Mouse (Mus musculus): ENCODE results near the gene Glrp1. TPM values are rescaled to one million over a fixed set of nuclear protein-coding genes. Genes with fewer than 3 reads are reported as not detected.

Glrp1 gene
- polyA plus RNA-seq, 1 experiment from 2014 or later: not detected

- no peak overlapping the region for H3K4me3 ChIP-seq
- 0 out of 2 replicates have a peak, but pooled peaks cover 4% of the 10 kb centered on the region for H3K4me1 ChIP-seq
- 58% methylated on average over 3 of the region's 3 CpGs for WGBS
- no peaks in the 10 kb centered on the region; the same call in 1 of the 2 replicates for H3K27me3 ChIP-seq (ENCODE audit: insufficient read depth, poor library complexity, severe bottlenecking)
- H3K27ac ChIP-seq: no peak overlapping the region
- no peaks in the 10 kb centered on the region for H3K9me3 ChIP-seq
- no peak for DNase-seq (ENCODE audit: low spot score)
- H3K36me3 ChIP-seq: no peaks in the 10 kb centered on the region
These were observed 15.8 kb upstream of the Glrp1 start for GRCm38 (mm10) chr1:88525622-88526021.

- WGBS: 69% methylated on average over 11 of the region's 11 CpGs
- no peaks in the 10 kb centered on the region for H3K9me3 ChIP-seq
These were observed 11.4 kb upstream of the Glrp1 start for GRCm38 (mm10) chr1:88521170-88521747.

GRCm38 (mm10) chr1:88513613-88514012 lies 3.7 kb upstream of the Glrp1 start:
- 73% methylated on average over 5 of the region's 5 CpGs for WGBS
- no peaks in the 10 kb centered on the region for H3K36me3 ChIP-seq
- H3K4me3 ChIP-seq: no peak overlapping the region
- no peak overlapping the region for H3K27ac ChIP-seq
- DNase-seq (ENCODE audit: low spot score): no peak
- H3K9me3 ChIP-seq: no peaks in the 10 kb centered on the region
- H3K4me1 ChIP-seq: peaks cover 17% of the 10 kb centered on the region; the same call in 1 of the 2 replicates
- no peaks in the 10 kb centered on the region for H3K27me3 ChIP-seq (ENCODE audit: insufficient read depth, poor library complexity, severe bottlenecking)

More at GRCm38 (mm10) chr1:88521170-88521747, 11.4 kb upstream of the Glrp1 start:
- H3K27me3 ChIP-seq (ENCODE audit: insufficient read depth, poor library complexity, severe bottlenecking): no peaks in the 10 kb centered on the region; the same call in 1 of the 2 replicates
- H3K4me3 ChIP-seq: no peak overlapping the region
- H3K27ac ChIP-seq: no peak overlapping the region
- H3K36me3 ChIP-seq: no peaks in the 10 kb centered on the region
- H3K4me1 ChIP-seq: peaks cover 13% of the 10 kb centered on the region; the same call in 1 of the 2 replicates
- DNase-seq (ENCODE audit: low spot score): no peak

GRCm38 (mm10) chr1:88507886-88508285 lies 2.0 kb downstream of the Glrp1 start:
- peaks cover 30% of the 10 kb centered on the region for H3K4me1 ChIP-seq
- H3K27ac ChIP-seq: no peak overlapping the region
- 86% methylated on average over 8 of the region's 8 CpGs for WGBS
- no peaks in the 10 kb centered on the region for H3K27me3 ChIP-seq (ENCODE audit: insufficient read depth, poor library complexity, severe bottlenecking)
- DNase-seq (ENCODE audit: low spot score): no peak
- no peaks in the 10 kb centered on the region for H3K9me3 ChIP-seq
- no peaks in the 10 kb centered on the region for H3K36me3 ChIP-seq
- no peak overlapping the region for H3K4me3 ChIP-seq

- peaks cover 30% of the 10 kb centered on the region for H3K4me1 ChIP-seq
- 85% methylated on average over 5 of the region's 5 CpGs for WGBS
- H3K4me3 ChIP-seq: no peak overlapping the region
- no peak overlapping the region for H3K27ac ChIP-seq
- H3K36me3 ChIP-seq: no peaks in the 10 kb centered on the region
- DNase-seq (ENCODE audit: low spot score): no peak
- H3K27me3 ChIP-seq (ENCODE audit: insufficient read depth, poor library complexity, severe bottlenecking): no peaks in the 10 kb centered on the region
- H3K9me3 ChIP-seq: no peaks in the 10 kb centered on the region
These were observed 2.7 kb downstream of the Glrp1 start for GRCm38 (mm10) chr1:88507214-88507613.

GRCm38 (mm10) chr1:88506412-88506811 lies 3.5 kb downstream of the Glrp1 start:
- H3K27ac ChIP-seq: no peak overlapping the region
- 78% methylated on average over 5 of the region's 5 CpGs for WGBS
- DNase-seq (ENCODE audit: low spot score): no peak
- no peak overlapping the region for H3K4me3 ChIP-seq
- H3K9me3 ChIP-seq: no peaks in the 10 kb centered on the region
- no peaks in the 10 kb centered on the region for H3K36me3 ChIP-seq
- no peaks in the 10 kb centered on the region for H3K27me3 ChIP-seq (ENCODE audit: insufficient read depth, poor library complexity, severe bottlenecking)
- H3K4me1 ChIP-seq: peaks cover 30% of the 10 kb centered on the region

- Histone ChIP-seq H3K4me1 (peaks cover 30% of the 10 kb centered on the region), H3K9me3 (no peaks in the 10 kb centered on the region), H3K27ac (peak overlapping the region; percentile 77), H3K4me3 (no peak overlapping the region), H3K36me3 (no peaks in the 10 kb centered on the region), H3K27me3 (ENCODE audit: insufficient read depth, poor library complexity, severe bottlenecking) (no peaks in the 10 kb centered on the region)
- 75% methylated on average over 6 of the region's 6 CpGs for WGBS
- DNase-seq (ENCODE audit: low spot score): no peak
These were observed 4.2 kb downstream of the Glrp1 start for GRCm38 (mm10) chr1:88505697-88506096.

- H3K27ac ChIP-seq: peak overlapping the region; percentile 77; the same call in 1 of the 2 replicates
- WGBS: 21% methylated on average over 7 of the region's 7 CpGs
- no peak overlapping the region for H3K4me3 ChIP-seq
- H3K27me3 ChIP-seq (ENCODE audit: insufficient read depth, poor library complexity, severe bottlenecking): no peaks in the 10 kb centered on the region
- H3K36me3 ChIP-seq: no peaks in the 10 kb centered on the region
- H3K4me1 ChIP-seq: peaks cover 23% of the 10 kb centered on the region
- no peak for DNase-seq (ENCODE audit: low spot score)
- no peaks in the 10 kb centered on the region for H3K9me3 ChIP-seq
These were observed 5.3 kb downstream of the Glrp1 start for GRCm38 (mm10) chr1:88504531-88504945.

- Histone ChIP-seq H3K4me3 (no peak overlapping the region), H3K27me3 (ENCODE audit: insufficient read depth, poor library complexity, severe bottlenecking) (no peaks in the 10 kb centered on the region), H3K9me3 (no peaks in the 10 kb centered on the region), H3K36me3 (no peaks in the 10 kb centered on the region), H3K27ac (no peak overlapping the region), H3K4me1 (peaks cover 26% of the 10 kb centered on the region)
- DNase-seq (ENCODE audit: low spot score): no peak
- WGBS: 96% methylated on average over 1 of the region's 1 CpGs
These were observed 7.0 kb downstream of the Glrp1 start for GRCm38 (mm10) chr1:88502822-88503221.

GRCm38 (mm10) chr1:88499230-88499737 lies 10.6 kb downstream of the Glrp1 start:
- Histone ChIP-seq H3K27me3 (ENCODE audit: insufficient read depth, poor library complexity, severe bottlenecking) (no peaks in the 10 kb centered on the region), H3K27ac (no peak overlapping the region), H3K36me3 (no peaks in the 10 kb centered on the region), H3K4me3 (no peak overlapping the region), H3K4me1 (peaks cover 20% of the 10 kb centered on the region), H3K9me3 (no peaks in the 10 kb centered on the region)
- WGBS: 80% methylated on average over 11 of the region's 11 CpGs
- DNase-seq (ENCODE audit: low spot score): no peak

GRCm38 (mm10) chr1:88497407-88497806 lies 12.5 kb downstream of the Glrp1 start:
- WGBS: 62% methylated on average over 3 of the region's 3 CpGs
- H3K36me3 ChIP-seq: no peaks in the 10 kb centered on the region
- H3K4me3 ChIP-seq: no peak overlapping the region
- H3K4me1 ChIP-seq: peaks cover 16% of the 10 kb centered on the region
- H3K27me3 ChIP-seq (ENCODE audit: insufficient read depth, poor library complexity, severe bottlenecking): no peaks in the 10 kb centered on the region
- no peak overlapping the region; the same call in 1 of the 2 replicates for H3K27ac ChIP-seq
- DNase-seq (ENCODE audit: low spot score): no peak
- H3K9me3 ChIP-seq: no peaks in the 10 kb centered on the region

- Histone ChIP-seq H3K4me3 (no peak overlapping the region), H3K27ac (peak overlapping the region; percentile 79), H3K36me3 (no peaks in the 10 kb centered on the region), H3K4me1 (peaks cover 50% of the 10 kb centered on the region), H3K27me3 (ENCODE audit: insufficient read depth, poor library complexity, severe bottlenecking) (no peaks in the 10 kb centered on the region), H3K9me3 (no peaks in the 10 kb centered on the region)
- DNase-seq (ENCODE audit: low spot score): no peak
- WGBS: 73% methylated on average over 3 of the region's 3 CpGs
These were observed 17.5 kb downstream of the Glrp1 start for GRCm38 (mm10) chr1:88492415-88492814.

- WGBS: 51% methylated on average over 17 of the region's 17 CpGs
- DNase-seq (ENCODE audit: low spot score): peak; percentile 93
- H3K27ac ChIP-seq: peak overlapping the region; percentile 79
These were observed 18.1 kb downstream of the Glrp1 start for GRCm38 (mm10) chr1:88491617-88492378.

More at GRCm38 (mm10) chr1:88491617-88492378, 18.1 kb downstream of the Glrp1 start:
- Histone ChIP-seq H3K36me3 (no peaks in the 10 kb centered on the region), H3K4me1 (peaks cover 47% of the 10 kb centered on the region), H3K9me3 (no peaks in the 10 kb centered on the region), H3K4me3 (no peak overlapping the region), H3K27me3 (ENCODE audit: insufficient read depth, poor library complexity, severe bottlenecking) (no peaks in the 10 kb centered on the region)

Measured in heart, embryonic 10.5 days (tissue).